Mouse (Mus musculus) kidney, postnatal 14 days (tissue): ENCODE measurements around the gene Rhobtb1.
A peak's percentile ranks its signal among the peaks of the same experiment; 100 is the strongest.

ENCODE experiments used
- DNase-seq: peaks from one replicate; pipeline ENCODE4 v3.0.0; 2022; ENCODE audit warnings: mixed read lengths

Gene Rhobtb1

DNA sequence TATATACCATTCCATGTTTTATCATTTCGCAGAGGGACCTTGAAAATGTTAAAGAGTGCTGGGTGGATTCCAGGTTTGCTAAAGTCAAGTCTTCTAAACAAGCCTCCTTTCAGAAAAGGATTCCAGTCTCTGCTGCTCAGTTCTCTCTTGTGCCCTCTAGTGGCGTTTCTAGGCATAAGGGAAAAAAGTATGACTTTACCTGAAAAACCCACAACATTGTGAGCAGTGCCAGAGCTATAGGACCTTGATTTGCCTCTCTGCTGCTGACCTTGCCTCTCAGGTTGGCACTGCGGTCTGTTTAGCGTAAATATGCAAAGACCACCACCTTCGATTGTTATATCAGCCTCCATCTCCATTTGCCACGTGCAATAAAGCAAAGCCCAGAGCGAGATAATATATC, 13.9 kb downstream of the Rhobtb1 start:
- DNase-seq = peak; percentile 66

DNA sequence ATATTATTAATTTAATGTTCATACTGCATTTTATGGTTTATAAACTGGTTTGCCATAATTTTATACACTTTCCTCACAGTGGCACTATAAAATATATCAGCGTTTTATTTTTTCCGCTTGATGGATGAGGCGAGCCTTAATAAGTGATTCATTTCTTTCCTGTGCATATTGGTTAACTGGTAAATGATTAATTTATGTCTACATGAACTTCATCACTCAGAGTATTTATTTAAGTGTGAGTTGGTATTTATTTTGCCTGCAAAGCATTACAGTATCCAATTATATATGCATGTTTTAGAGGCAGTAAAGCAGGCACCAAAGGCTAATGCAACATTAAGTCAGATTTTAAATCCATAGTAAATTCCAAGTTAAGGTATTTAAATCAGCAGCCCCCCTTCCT, 14.6 kb downstream of the Rhobtb1 start:
- peak; percentile 41 for DNase-seq

DNA sequence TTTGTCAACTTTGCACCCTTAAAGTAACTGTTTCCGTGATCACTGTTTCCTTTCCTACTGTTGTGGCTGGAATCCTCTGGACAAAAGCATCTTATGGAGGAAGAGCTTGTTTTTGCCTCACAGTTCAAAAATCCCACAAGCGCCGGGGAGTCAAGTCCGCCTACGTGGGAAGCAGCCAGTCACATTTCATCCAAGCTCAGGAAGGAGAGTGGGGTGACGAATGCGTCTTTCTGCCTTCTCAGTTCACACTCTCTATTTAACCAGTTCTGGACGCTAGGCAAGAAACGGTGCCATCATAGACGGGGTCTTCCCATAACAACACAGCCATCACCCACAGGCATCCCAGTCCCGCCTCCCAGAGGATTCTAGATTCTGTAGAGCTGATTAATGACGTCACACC, 15.3 kb downstream of the Rhobtb1 start:
- no peak for DNase-seq

DNA sequence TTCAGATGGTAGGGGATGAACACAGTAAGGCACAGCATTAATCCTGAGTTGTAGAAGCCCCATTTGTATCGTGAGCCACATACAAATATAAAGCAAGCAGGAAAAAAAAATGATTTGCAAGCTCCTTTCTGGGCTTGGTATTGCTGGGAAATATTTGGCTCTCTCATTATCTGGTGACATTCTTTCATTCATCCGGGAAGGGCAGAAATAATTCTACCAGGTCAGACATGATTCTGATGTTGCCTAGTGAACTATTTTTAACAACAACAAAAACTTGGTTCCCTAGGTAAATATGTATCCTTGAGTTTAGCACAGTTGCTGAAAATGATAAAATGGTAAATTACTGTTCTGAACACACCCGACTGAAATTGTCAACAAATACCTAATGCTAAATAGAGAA, 21.2 kb downstream of the Rhobtb1 start:
- no peak for DNase-seq

DNA sequence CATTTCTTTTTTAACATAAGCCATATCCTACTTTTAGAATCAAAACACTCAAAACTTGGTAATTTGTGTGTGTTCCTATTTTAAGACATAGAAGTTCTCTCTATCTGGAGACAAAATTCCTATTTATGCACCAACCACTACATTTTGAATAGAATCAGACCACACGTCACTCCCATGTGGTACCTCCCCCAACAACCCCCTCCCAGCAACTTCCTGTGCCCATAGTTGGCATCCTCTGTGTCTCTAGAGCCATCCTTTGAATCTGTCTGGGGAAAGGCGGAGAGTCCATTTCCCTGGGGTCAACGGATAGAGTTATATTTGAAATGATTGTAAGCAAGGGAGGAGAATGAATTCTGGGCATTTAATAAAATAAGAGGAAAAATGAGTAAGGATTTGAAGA, 24.9 kb downstream of the Rhobtb1 start:
- no peak for DNase-seq

DNA sequence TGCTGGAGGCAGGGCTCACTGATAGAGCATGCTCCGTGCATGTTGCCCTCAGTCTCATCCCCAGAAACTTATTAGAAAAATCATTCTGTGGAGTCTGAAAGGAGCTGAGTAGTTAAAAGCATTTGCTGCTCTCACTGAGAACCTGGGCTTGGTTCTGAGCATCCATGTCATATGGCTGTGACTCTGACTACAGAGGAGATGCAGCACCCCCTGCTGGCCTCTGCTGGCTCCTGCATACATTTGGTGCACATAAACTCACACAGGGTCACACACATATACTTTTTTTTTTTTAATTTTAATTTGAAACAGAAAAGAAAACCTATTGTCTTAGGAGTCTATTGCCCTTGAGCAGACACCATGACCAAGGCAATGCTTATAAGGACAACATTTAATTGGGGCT, 28.1 kb downstream of the Rhobtb1 start:
- no peak for DNase-seq

DNA sequence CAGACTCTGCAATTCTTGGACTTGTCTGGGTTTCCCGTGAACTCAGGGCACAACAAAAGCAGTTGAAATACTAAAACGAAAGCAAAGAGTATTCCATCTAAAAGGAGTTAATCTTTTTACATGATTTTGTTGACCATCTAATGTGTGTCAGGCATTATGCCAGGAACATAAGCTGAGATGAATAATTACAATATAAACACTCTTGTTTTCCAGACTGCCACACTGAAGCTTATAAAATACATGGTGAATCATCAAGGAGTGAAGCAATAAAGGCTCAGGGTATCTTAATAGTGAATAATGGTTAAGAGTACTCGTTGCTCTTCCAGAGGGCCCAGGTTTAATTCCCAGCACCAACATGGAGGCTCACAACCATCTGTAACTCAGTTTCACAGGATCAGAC, 29.8 kb downstream of the Rhobtb1 start:
- no peak for DNase-seq

DNA sequence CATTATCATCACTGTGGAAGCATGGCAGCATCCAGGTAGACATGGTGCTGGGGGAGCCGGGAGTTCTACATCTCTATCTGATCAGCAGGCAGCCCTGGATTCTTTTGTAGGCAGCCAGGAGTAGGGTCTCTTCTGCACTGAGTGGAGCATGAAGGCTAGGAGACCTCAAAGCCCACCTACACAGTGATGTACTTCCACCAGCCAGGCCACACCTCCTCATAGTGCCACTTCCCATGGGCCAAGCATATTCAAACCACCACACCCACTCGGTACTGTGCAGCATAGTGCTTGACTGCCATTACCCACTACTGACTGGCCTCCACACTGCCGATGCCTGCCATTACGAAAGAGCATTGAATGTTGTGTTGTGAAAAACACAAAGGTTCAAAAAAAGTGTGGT, 33.7 kb downstream of the Rhobtb1 start:
- no peak for DNase-seq

DNA sequence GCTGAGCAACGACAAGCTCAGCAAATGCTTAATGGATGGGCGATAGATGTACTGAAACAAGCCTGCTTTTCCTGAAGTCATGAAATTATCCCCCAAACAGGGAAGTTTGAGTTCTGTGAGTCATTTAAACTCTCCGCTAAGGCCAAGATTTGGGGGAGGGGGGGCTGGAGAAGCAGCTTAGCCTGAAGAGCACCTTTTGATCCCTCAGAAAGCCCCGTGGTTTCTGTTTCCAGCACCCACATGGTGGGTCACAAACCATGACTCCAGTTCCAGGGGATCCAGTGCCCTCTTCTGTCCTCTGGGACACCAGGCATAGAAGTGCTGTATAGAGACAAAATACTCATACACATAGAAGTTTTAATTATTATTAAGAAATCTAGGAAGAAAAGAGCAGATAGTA, 34.2 kb downstream of the Rhobtb1 start:
- DNase-seq = peak; percentile 20

DNA sequence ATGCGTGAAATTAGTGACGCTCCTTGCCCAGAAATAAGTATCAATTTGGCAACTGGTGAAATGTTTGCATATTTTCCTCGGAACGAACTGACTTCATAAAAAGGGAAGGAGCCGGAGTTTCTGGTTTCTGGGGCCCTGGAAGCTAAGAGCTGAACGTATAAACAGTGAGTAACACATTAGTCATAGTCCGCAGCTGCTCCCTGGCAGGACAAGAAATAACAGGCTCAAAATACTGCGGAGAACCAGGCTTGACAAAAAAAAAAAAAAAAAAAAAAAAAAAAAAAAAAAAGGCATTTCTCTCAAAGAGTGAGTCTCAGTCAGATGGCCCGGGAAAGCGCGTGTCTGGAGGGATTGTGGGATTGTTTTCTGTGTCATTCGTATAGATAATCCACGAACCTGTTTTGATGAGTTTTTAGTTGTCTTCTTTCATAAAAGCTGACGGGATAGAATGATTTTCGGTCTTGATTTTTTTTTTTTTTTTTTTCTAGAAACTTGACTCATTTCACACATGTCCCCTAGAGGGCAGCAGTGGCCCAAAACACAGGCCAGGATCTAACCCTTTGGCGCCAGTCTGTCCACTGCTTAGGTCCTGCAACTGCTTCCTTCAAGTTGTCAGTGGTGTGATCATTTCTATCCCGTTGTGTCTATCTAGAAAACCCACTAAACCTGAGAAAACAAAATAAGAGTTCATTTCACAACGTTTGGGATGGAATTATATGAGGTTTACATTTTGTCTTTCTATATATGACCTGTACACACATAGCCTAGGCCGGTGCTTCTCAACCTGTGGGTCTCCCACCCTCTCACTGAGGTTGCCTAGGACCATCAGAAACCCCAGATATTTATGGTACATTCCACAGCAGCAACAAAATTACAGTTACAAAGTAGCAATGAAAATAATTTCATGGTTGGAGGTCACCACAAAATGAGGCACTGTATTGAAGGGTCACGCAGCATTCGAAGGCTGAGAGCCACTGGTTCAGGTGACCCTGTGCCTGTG, 35.0 kb downstream of the Rhobtb1 start:
- peak; percentile 83 for DNase-seq

DNA sequence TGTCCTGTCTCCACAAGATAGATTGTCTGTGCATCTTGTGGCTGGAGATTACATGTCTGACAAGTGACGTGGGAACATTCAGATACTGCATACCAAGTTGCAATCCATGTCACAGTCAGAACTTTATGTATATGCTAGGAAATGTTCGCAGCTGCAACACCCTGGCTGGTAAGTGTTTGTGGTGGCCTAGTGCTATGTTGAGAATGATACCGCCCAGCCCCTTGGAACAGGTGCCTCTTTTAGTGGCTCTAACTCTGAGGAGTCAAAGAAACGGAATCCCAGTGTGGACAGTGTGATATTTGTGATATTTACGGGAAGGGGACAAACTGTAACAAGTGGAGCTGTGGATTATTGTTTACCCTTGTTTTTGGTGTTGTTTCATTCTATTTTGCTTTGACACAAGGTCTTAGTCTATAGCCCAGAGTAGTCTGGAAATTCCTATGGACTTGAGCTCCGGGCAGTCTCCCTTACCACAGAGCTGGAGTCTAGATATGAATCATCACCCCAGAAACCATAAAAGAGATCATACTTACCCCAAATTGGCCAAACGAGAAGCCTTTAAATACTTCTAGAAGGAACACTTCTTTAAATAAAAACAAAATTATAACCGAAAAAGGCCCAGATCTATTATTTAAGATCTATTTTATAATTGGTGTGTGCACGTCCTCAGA, 36.7 kb downstream of the Rhobtb1 start:
- DNase-seq = no peak

DNA sequence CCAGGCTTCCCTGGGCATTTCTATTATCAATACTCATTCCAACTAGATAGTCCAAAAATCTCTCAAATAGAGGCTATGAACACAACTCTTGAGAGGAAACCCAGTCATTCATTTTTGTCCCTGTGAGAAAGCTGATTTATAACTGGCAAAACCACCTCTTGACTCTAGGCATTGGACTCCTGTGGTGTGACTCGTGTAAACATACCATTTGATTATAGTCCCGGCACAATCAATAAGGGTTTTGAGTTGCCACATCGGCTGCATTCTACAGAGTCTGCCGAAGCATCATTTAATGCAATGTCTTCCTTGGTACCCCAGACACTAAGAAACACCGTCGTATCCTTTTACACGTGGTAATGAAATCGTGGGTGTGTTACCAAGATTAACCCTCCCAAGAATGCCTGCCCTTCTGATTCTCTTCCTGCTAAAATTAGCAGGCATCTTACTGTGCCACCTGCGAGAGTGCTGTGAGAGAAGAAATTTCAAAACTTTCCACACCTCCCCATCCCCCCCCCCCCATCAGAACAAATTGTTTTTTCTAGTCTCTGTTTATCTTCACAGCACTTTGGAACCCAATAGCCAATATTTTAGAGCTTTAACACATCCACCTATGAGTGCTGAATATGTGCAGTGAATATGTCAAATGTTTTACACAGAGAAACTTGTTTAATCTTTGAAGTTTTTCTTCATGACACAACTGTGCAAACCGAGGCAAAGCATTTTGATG, 39.4 kb downstream of the Rhobtb1 start:
- no peak for DNase-seq

DNA sequence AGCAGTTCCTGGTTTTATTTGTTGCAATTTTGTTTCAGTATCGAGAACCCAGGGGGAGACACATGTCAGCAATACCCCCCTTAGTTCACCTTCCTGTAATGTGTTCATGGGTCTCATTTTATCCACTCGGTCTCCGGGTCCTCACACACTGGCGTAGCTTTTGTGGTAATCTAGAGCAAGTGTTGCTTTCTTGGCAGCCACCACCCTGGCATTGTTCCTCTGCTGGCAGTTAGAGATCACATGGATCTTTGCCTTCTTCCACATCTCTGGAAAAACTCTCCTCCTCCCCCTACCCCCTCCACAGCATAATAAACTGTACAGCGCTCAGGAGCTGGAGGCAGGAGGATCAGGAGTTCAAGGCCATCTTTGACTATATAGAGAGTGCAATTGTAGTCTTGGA, 41.0 kb downstream of the Rhobtb1 start:
- no peak for DNase-seq

DNA sequence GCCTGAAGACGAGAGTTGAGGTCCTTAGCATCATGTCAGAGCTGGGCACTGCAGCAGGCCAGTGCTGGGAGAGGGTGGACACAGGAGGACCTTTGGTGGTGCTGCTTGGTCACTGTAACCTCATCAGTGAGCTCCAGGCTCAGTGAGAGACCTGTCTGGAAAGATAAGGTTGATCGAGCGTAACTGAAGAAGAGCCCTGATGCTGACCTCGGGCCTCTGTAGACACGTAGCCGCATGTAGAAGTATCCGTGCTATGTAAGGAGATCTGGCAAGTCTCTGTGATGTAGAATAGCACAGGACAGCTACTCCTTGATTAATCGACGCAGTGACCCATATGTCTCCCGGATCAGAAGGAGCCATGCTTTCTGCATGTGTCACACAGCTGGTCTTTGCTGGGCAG, 42.5 kb downstream of the Rhobtb1 start:
- DNase-seq = no peak

DNA sequence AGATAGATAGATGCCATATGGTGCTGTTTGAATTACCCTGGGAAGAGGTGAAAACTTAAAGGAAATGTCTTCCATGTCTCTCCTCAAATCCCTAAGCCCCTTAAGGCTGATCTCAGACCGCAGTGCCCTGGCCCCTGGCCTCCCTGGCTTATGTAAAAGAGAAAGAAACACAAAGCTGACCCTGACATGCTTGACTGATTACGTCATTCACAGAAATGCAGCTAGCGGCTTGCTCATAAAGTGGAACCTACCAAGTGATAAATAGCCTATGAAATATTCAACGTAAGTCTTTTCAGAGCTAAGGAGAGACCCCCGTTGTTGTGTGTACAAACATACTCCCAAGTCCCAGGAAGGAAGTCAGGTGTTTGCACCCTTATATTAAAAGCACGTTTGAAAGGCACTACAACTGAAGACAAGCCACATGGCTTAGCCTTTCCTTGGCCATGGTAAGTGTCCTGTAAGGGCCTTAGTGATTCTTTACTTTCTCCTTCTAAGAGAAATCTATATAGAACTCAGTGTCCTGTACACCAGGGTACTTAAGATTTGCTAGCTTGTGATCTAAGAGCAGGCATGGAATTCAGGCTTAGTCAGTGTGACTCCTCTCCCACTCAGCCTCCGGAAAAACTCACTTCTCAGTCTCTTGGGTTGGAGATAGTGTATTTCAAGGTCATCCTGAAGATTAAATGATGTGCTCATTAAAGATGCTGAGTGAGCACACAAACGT, 53.6 kb downstream of the Rhobtb1 start:
- no peak for DNase-seq

DNA sequence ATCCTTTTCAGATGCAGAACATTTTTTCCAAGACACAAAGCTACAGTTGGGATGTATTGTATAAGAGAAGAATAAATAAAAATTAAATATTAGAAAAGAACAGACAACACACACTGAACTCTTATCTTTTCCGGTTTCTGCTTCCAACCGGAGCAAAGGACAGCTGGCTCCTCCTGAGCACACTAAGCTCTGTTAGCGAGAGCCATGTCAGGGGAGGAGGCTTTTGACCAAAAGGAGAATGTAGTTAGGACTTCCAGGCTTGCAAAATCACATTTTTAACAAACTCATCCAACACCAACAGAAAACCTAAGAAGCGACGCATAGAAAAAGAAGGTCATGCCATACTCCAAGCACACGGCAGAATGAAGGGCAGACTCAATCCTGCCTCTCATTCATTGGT, 54.8 kb downstream of the Rhobtb1 start:
- no peak for DNase-seq

DNA sequence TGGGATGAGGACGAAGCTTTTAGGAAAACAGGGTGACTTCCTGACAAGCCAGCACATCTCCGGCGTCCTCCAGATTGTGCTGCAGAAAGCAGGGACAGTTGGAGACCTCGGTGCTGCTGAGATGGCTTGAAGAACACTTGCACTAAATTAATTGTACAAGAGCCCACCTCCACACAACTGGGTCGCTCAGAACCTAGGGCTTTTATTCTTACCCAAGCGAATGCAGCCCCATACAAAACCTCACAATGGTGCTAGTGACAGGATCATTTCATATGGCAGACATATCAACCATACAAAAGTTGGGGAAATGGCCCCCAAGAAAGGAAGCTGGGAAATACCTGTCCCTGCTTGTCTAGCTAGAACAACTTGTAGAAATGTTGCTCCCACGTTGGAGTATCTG, 56.2 kb downstream of the Rhobtb1 start:
- DNase-seq = no peak

DNA sequence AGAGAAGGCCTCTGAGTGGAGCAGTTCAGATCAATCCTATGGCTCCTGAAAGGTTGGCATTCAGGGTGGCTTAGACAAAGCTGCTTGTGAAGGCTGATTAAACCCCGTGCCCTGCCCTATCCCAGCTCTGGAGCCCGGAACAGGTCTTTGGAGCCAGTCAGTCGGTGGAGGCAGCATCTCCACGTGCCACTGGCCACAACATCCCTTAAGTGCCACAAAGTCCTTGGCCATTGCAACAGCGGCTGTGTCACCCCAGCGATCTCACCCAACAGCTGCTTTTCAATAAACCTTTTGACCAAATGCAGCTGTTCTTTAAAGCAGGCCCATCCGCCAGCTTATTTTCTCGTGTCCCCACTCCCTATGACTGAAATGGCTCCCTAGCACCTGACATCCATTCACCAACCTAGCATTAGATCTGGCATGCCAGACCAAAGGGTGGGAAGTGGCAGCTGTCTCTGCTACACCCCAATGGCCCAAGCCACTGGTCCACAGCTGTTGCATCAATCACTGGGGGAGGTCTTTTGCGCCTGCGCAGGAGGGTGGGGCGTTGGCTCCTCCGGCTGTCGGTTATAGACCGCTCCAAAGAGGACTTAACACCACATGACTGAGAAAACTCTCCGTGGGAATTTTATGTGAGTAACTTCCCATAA, 56.9 kb downstream of the Rhobtb1 start:
- no peak for DNase-seq

DNA sequence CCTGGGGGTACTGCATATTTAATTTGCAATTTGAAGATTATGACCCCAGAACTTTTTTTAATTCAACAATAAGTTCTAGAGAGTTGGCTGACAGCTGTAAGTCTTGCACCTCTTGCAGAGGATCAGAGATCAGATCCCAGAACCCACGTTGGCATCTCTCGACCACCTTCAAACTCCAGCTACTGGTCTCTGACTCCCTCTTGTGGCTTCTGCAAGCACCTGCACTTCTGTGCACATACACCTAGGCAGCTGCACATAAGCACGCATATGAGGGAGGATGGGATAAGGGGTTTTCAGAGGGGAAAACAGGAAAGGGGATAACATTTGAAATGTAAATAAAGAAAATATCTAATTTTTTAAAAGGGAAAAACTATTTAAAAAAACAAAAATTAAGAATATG, 57.5 kb downstream of the Rhobtb1 start:
- DNase-seq = no peak

DNA sequence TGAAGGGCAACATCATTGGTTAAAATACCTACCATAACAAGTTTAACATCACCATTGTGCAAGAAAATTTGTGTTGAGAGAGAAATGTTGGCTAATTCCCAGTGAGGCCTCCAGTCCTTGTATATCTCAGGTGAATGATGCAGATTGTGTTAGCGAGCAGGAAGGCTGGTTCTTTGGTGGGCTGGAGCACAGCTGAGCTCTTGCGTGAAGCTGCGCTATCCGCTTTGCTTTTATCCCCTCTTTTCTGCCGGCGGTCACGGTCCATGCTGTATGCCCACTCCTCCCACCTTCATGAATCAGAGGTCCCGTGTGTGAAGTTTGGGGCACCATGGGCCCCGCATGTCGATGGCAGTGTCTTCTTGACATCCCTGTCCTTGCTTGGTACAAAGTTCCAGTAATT, 58.8 kb downstream of the Rhobtb1 start:
- DNase-seq = no peak

DNA sequence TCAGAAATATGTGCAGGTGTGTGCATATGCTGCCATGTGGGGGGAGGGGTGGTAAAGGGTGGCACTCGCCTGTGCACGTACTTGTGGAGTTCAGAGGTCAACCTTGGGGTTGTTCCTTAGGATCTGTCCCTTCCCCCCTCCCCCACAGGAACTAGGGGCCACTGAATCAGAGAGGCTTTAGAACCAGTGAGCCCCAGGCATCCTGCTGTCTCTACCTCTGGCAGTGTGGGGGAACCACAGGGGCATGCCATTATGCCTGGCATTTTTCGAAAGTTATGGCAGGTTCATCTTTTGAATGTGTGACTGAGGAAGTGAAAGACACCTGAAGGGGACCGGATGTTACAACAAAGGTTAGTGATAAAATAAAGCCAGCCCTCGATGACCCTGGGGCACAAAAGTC, 59.4 kb downstream of the Rhobtb1 start:
- no peak for DNase-seq

DNA sequence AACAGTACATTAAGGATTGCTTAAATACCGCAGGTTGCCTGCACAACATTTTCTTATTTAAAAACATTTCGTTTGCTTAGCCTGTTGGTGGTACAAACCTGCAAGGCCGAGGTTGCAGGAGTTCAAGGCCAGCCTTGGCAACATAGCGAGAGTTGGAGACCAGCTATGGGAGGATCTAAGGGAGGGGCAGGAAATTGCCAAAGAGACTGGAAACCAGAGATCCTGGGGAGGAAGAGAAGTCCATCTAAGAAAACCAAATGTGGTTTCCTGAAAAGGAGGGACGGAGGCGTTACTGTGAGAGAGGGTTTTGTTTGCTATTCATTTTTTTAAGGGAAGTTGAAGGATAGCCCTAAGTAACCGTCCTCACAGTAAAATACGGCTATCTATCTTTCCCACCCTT, 60.3 kb downstream of the Rhobtb1 start:
- no peak for DNase-seq
